Mouse (Mus musculus) spleen, postnatal 4 days (tissue): ENCODE measurements at regions not wholly inside any gene's neighbourhood (a gene's known extent, or its start where the extent isn't known, plus 50 kb on each side); places are given as distances from the start of the nearest gene placed in this dataset.
A peak's percentile ranks its signal among the peaks of the same experiment; 100 is the strongest.

Source experiments
- DNase-seq, 2 experiments: peaks; one replicate each; pipeline ENCODE4 v3.0.0; 2022; ENCODE audit warnings: low spot score in 2 of 2

- no peak for DNase-seq
Observed at GRCm38 (mm10) chr11:19145263-19145662, 126.5 kb upstream of the Meis1 start.

- no peak for DNase-seq
Observed at GRCm38 (mm10) chr11:19145991-19146390, 127.2 kb upstream of the Meis1 start.

GRCm38 (mm10) chr11:19151026-19151425 lies 132.2 kb upstream of the Meis1 start:
- no peak for DNase-seq

GRCm38 (mm10) chr11:19153714-19154113 lies 134.9 kb upstream of the Meis1 start:
- DNase-seq: no peak

GRCm38 (mm10) chr11:19154813-19155616 lies 136.2 kb upstream of the Meis1 start:
- DNase-seq: no peak

GRCm38 (mm10) chr11:19155617-19155983 lies 136.8 kb upstream of the Meis1 start:
- DNase-seq: no peak

- no peak for DNase-seq
Observed at GRCm38 (mm10) chr11:19160227-19160626, 141.4 kb upstream of the Meis1 start.

GRCm38 (mm10) chr11:19160669-19161068 lies 141.9 kb upstream of the Meis1 start:
- no peak for DNase-seq

GRCm38 (mm10) chr11:19170938-19171337 lies 152.2 kb upstream of the Meis1 start:
- DNase-seq: no peak

GRCm38 (mm10) chr11:19174305-19175017 lies 155.7 kb upstream of the Meis1 start:
- DNase-seq: peak in 1 of 2 experiments; percentile 35

- DNase-seq: no peak
Observed at GRCm38 (mm10) chr11:19179290-19179689, 160.5 kb upstream of the Meis1 start.

- DNase-seq: no peak
Observed at GRCm38 (mm10) chr11:19189778-19190177, 171.0 kb upstream of the Meis1 start.

GRCm38 (mm10) chr11:19194464-19194863 lies 175.7 kb upstream of the Meis1 start:
- DNase-seq: no peak

- no peak for DNase-seq
Observed at GRCm38 (mm10) chr11:19197790-19198189, 179.0 kb upstream of the Meis1 start.

GRCm38 (mm10) chr11:19202602-19203517 lies 184.1 kb upstream of the Meis1 start:
- no peak for DNase-seq

- DNase-seq: no peak
Observed at GRCm38 (mm10) chr11:19203518-19203900, 184.7 kb upstream of the Meis1 start.

GRCm38 (mm10) chr11:19203968-19204367 lies 185.2 kb upstream of the Meis1 start:
- DNase-seq: no peak

GRCm38 (mm10) chr11:19204521-19204920 lies 185.7 kb upstream of the Meis1 start:
- DNase-seq: no peak

- no peak for DNase-seq
Observed at GRCm38 (mm10) chr11:19205174-19205573, 186.4 kb upstream of the Meis1 start.

- DNase-seq: no peak
Observed at GRCm38 (mm10) chr11:19219476-19219875, 200.7 kb upstream of the Meis1 start.

- DNase-seq: no peak
Observed at GRCm38 (mm10) chr11:19221442-19221841, 202.7 kb upstream of the Meis1 start.

GRCm38 (mm10) chr11:19226756-19227155 lies 208.0 kb upstream of the Meis1 start:
- no peak for DNase-seq
